Mouse (Mus musculus) lung, postnatal 0 days (tissue): ENCODE measurements around the gene Zfp775.

ENCODE experiments used
- CTCF ChIP-seq: IDR thresholded peaks from 2 replicates; pipeline ENCODE4 v1.5.1; 2016; ENCODE audit warnings: antibody characterized with exemption, mild to moderate bottlenecking
- EP300 ChIP-seq: IDR thresholded peaks from 2 replicates; pipeline ENCODE4 v1.6.1; 2016; ENCODE audit warnings: antibody characterized with exemption, mild to moderate bottlenecking, control low read depth

DNA sequence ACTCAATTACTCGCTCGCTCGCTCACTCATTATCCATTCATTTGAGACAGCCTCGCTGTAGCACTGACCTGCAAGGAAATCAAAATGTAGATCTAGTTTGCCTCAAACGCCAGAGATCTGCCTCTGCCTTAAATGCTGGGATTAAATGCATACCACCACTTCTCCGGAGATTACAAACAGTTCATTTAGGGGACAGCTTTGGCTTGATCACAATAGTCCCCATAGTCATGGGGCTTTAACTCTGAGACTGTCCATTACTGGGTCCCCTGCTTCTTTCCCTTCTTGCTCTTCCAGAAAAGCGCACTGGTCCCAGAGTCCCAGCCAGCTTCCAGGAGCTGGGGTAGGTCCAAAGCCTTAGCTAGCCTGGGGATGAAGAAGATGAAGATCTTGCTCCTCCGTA lies 24.6 kb downstream of the Zfp775 start, which contains the start of gene AI854703:
- TF ChIP-seq CTCF: no peak
- TF ChIP-seq EP300: no peak
